Mouse (Mus musculus): Measurements from ENCODE around the gene Rbfox3. TPM values are rescaled to one million over a fixed set of nuclear protein-coding genes. Genes with fewer than 3 reads are reported as not detected.

Rbfox3 gene
- polyA plus RNA-seq, 1 experiment from 2014 or later = 11.7 TPM

- Histone ChIP-seq H3K27ac (no peak overlapping the region), H3K4me1 (replicated peaks) (peaks cover 26% of the 10 kb centered on the region), H3K36me3 (no peaks in the 10 kb centered on the region), H3K4me3 (no peak overlapping the region), H3K9me3 (no peaks in the 10 kb centered on the region), H3K27me3 (ENCODE audit: insufficient read depth, poor library complexity, severe bottlenecking) (peaks cover 67% of the 10 kb centered on the region)
- WGBS = 2% methylated on average over 3 of the region's 3 CpGs
- peak; percentile 73 for DNase-seq (ENCODE audit: low spot score)
Observed at GRCm38 (mm10) chr11:118573569-118573968, 337.8 kb downstream of the Rbfox3 start.

GRCm38 (mm10) chr11:118573000-118573399 lies 338.4 kb downstream of the Rbfox3 start:
- 70% methylated on average over 7 of the region's 7 CpGs for WGBS
- DNase-seq (ENCODE audit: low spot score) = no peak
- H3K4me1 ChIP-seq (replicated peaks) = peaks cover 30% of the 10 kb centered on the region
- peaks cover 72% of the 10 kb centered on the region for H3K27me3 ChIP-seq (ENCODE audit: insufficient read depth, poor library complexity, severe bottlenecking)
- no peak overlapping the region for H3K4me3 ChIP-seq
- H3K36me3 ChIP-seq = no peaks in the 10 kb centered on the region
- no peaks in the 10 kb centered on the region for H3K9me3 ChIP-seq
- no peak overlapping the region for H3K27ac ChIP-seq

- WGBS = under 1% methylated on average over 27 of the region's 27 CpGs
- DNase-seq (ENCODE audit: low spot score) = no peak
- Histone ChIP-seq H3K36me3 (no peaks in the 10 kb centered on the region), H3K4me3 (peak overlapping the region; percentile 46), H3K9me3 (no peaks in the 10 kb centered on the region), H3K27me3 (ENCODE audit: insufficient read depth, poor library complexity, severe bottlenecking) (peaks cover 78% of the 10 kb centered on the region), H3K4me1 (replicated peaks) (peaks cover 30% of the 10 kb centered on the region), H3K27ac (0 out of 2 replicates have a peak overlapping the region, but pooled peaks have one; percentile 23)
Observed at GRCm38 (mm10) chr11:118570164-118570563, 341.2 kb downstream of the Rbfox3 start.

- no peak for DNase-seq (ENCODE audit: low spot score)
- H3K9me3 ChIP-seq = no peaks in the 10 kb centered on the region
- H3K27ac ChIP-seq = 0 out of 2 replicates have a peak overlapping the region, but pooled peaks have one; percentile 23
- peaks cover 30% of the 10 kb centered on the region for H3K4me1 ChIP-seq (replicated peaks)
- H3K4me3 ChIP-seq = peak overlapping the region; percentile 46
- H3K36me3 ChIP-seq = no peaks in the 10 kb centered on the region
- H3K27me3 ChIP-seq (ENCODE audit: insufficient read depth, poor library complexity, severe bottlenecking) = peaks cover 78% of the 10 kb centered on the region
- WGBS = under 1% methylated on average over 48 of the region's 51 CpGs
Observed at GRCm38 (mm10) chr11:118569571-118570062, 341.8 kb downstream of the Rbfox3 start.

GRCm38 (mm10) chr11:118563877-118564276 lies 347.5 kb downstream of the Rbfox3 start:
- Histone ChIP-seq H3K27me3 (ENCODE audit: insufficient read depth, poor library complexity, severe bottlenecking) (peaks cover 28% of the 10 kb centered on the region), H3K9me3 (no peaks in the 10 kb centered on the region), H3K27ac (no peak overlapping the region), H3K4me3 (no peak overlapping the region), H3K4me1 (replicated peaks) (peaks cover 7% of the 10 kb centered on the region), H3K36me3 (no peaks in the 10 kb centered on the region)
- WGBS = 85% methylated on average over 5 of the region's 5 CpGs
- DNase-seq (ENCODE audit: low spot score) = no peak

- no peak for DNase-seq (ENCODE audit: low spot score)
- 80% methylated on average over 4 of the region's 4 CpGs for WGBS
- Histone ChIP-seq H3K27ac (no peak overlapping the region), H3K4me3 (no peak overlapping the region), H3K36me3 (no peaks in the 10 kb centered on the region), H3K9me3 (no peaks in the 10 kb centered on the region), H3K4me1 (replicated peaks) (0 out of 2 replicates have a peak, but pooled peaks cover 8% of the 10 kb centered on the region), H3K27me3 (ENCODE audit: insufficient read depth, poor library complexity, severe bottlenecking) (peaks cover 17% of the 10 kb centered on the region)
Observed at GRCm38 (mm10) chr11:118562847-118563246, 348.6 kb downstream of the Rbfox3 start.

GRCm38 (mm10) chr11:118558193-118558592 lies 353.2 kb downstream of the Rbfox3 start:
- no peak for DNase-seq (ENCODE audit: low spot score)
- H3K4me1 ChIP-seq (replicated peaks) = peaks cover 24% of the 10 kb centered on the region
- H3K36me3 ChIP-seq = no peaks in the 10 kb centered on the region
- no peaks in the 10 kb centered on the region for H3K9me3 ChIP-seq
- H3K4me3 ChIP-seq = no peak overlapping the region
- WGBS = 52% methylated on average over 8 of the region's 8 CpGs
- no peak overlapping the region for H3K27ac ChIP-seq
- peaks cover 18% of the 10 kb centered on the region for H3K27me3 ChIP-seq (ENCODE audit: insufficient read depth, poor library complexity, severe bottlenecking)

- DNase-seq (ENCODE audit: low spot score) = no peak
- WGBS = 59% methylated on average over 5 of the region's 5 CpGs
- no peaks in the 10 kb centered on the region for H3K9me3 ChIP-seq
- no peak overlapping the region for H3K27ac ChIP-seq
- H3K4me3 ChIP-seq = no peak overlapping the region
- peaks cover 49% of the 10 kb centered on the region for H3K4me1 ChIP-seq (replicated peaks)
- H3K36me3 ChIP-seq = no peaks in the 10 kb centered on the region
- peaks cover 22% of the 10 kb centered on the region for H3K27me3 ChIP-seq (ENCODE audit: insufficient read depth, poor library complexity, severe bottlenecking)
Observed at GRCm38 (mm10) chr11:118555631-118556030, 355.8 kb downstream of the Rbfox3 start.

- Histone ChIP-seq H3K4me3 (no peak overlapping the region), H3K9me3 (no peaks in the 10 kb centered on the region), H3K36me3 (no peaks in the 10 kb centered on the region), H3K4me1 (replicated peaks) (peaks cover 58% of the 10 kb centered on the region), H3K27me3 (ENCODE audit: insufficient read depth, poor library complexity, severe bottlenecking) (peaks cover 29% of the 10 kb centered on the region), H3K27ac (no peak overlapping the region)
- no peak for DNase-seq (ENCODE audit: low spot score)
- WGBS = 12% methylated on average over 4 of the region's 4 CpGs
Observed at GRCm38 (mm10) chr11:118554542-118554941, 356.9 kb downstream of the Rbfox3 start.

GRCm38 (mm10) chr11:118553926-118554325 lies 357.5 kb downstream of the Rbfox3 start:
- no peak overlapping the region for H3K4me3 ChIP-seq
- H3K27ac ChIP-seq = no peak overlapping the region
- WGBS = 32% methylated on average over 4 of the region's 4 CpGs
- H3K27me3 ChIP-seq (ENCODE audit: insufficient read depth, poor library complexity, severe bottlenecking) = peaks cover 29% of the 10 kb centered on the region
- no peak for DNase-seq (ENCODE audit: low spot score)
- H3K9me3 ChIP-seq = no peaks in the 10 kb centered on the region
- peaks cover 64% of the 10 kb centered on the region for H3K4me1 ChIP-seq (replicated peaks)
- H3K36me3 ChIP-seq = no peaks in the 10 kb centered on the region

- H3K36me3 ChIP-seq = no peaks in the 10 kb centered on the region
- WGBS = 52% methylated on average over 6 of the region's 6 CpGs
- no peak overlapping the region for H3K4me3 ChIP-seq
- no peaks in the 10 kb centered on the region for H3K9me3 ChIP-seq
- H3K27me3 ChIP-seq (ENCODE audit: insufficient read depth, poor library complexity, severe bottlenecking) = peaks cover 29% of the 10 kb centered on the region
- no peak overlapping the region for H3K27ac ChIP-seq
- peaks cover 57% of the 10 kb centered on the region for H3K4me1 ChIP-seq (replicated peaks)
- no peak for DNase-seq (ENCODE audit: low spot score)
Observed at GRCm38 (mm10) chr11:118553001-118553400, 358.4 kb downstream of the Rbfox3 start.

GRCm38 (mm10) chr11:118552478-118552877 lies 358.9 kb downstream of the Rbfox3 start:
- no peak for DNase-seq (ENCODE audit: low spot score)
- 72% methylated on average over 4 of the region's 4 CpGs for WGBS
- H3K36me3 ChIP-seq = no peaks in the 10 kb centered on the region
- no peaks in the 10 kb centered on the region for H3K9me3 ChIP-seq
- peaks cover 57% of the 10 kb centered on the region for H3K4me1 ChIP-seq (replicated peaks)
- peaks cover 29% of the 10 kb centered on the region for H3K27me3 ChIP-seq (ENCODE audit: insufficient read depth, poor library complexity, severe bottlenecking)
- H3K27ac ChIP-seq = peak overlapping the region; percentile 46
- no peak overlapping the region for H3K4me3 ChIP-seq

- Histone ChIP-seq H3K4me1 (replicated peaks) (peaks cover 57% of the 10 kb centered on the region), H3K27ac (peak overlapping the region; percentile 46), H3K9me3 (no peaks in the 10 kb centered on the region), H3K4me3 (no peak overlapping the region), H3K27me3 (ENCODE audit: insufficient read depth, poor library complexity, severe bottlenecking) (peaks cover 29% of the 10 kb centered on the region), H3K36me3 (no peaks in the 10 kb centered on the region)
- 56% methylated on average over 3 of the region's 3 CpGs for WGBS
- DNase-seq (ENCODE audit: low spot score) = no peak
Observed at GRCm38 (mm10) chr11:118551705-118552104, 359.7 kb downstream of the Rbfox3 start.

All from hindbrain, embryonic 10.5 days (tissue).